Mouse (Mus musculus): ENCODE data around the gene Gria1.

DNA sequence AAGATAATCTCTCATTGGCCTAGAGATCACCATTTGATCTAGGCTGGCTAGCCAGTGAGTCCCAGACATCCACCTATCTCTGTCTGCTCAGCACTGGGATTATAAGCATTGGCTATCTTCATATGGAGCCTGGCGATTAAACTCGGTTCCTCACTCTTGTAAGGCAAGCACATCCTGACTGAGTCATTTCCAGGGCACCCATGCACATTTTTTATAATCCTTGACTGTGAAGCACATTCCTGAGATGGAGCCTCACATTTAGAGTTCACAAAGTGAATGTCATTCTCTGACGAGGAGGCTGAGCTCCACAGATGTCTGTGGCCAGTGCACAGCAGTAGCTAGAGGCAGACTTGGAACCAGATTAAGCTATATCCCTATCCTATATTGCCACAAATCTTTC lies 68.2 kb downstream of the Gria1 start:
- TF ChIP-seq CTCF (IDR thresholded peaks at IDR 0.05; ENCODE audit: low read depth) (no peak), EP300 (IDR thresholded peaks at IDR 0.05; ENCODE audit: low read depth) (no peak)

Measured in heart, postnatal 0 days (tissue).